Mouse (Mus musculus) testis, postnatal 14 days (tissue): ENCODE results near the gene Coq7.

Source experiments
- DNase-seq: peaks from one replicate; pipeline ENCODE4 v3.0.0; 2021; ENCODE audit warnings: low spot score

Gene Coq7

DNA sequence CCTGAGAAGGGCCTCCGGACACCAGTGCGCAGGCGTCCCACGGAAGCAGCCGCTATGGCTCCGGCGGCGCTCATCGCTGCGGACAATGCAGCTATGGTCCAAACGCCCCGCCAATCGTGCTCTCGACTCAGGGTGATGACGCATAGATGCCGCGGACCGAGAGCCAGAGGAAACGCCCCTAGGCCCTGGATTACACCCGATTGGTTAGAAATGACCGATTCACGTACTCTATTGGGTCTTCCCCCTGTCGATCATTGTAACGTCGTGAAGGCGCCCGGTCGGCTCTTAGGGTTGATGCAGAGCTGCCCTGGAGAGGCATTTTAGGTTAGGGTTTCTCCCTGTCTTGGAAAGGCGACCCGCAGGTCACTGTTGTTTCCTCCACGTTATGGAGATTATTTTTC lies at the start of gene Coq7:
Gene Coq7 (minus strand): TSS at position 179 of the 401 bp plus-strand sequence.
- peak; percentile 95 for DNase-seq

DNA sequence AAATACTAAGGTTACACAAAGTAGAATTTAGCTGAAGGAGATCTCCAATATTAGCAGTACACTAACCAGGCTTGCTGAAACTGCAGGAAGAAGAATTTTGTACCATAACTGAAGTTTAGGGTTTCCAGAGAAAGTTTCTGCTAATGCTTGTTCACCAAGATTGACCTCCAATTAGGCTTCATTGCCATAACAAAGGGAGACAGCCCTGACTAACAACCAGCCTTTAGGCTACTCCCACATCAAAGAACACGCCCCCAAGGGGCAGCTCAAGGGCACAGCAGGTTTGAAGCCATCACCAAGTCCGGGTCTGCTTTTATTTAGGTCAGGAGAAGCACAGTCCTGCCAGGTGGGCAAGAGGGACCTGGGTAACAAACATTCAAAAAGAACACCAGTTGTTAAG lies 46.8 kb upstream of the Coq7 start:
- no peak for DNase-seq

GRCm38 (mm10) chr7:118578269-118578668 lies 45.1 kb upstream of the Coq7 start:
- DNase-seq, result no peak

DNA sequence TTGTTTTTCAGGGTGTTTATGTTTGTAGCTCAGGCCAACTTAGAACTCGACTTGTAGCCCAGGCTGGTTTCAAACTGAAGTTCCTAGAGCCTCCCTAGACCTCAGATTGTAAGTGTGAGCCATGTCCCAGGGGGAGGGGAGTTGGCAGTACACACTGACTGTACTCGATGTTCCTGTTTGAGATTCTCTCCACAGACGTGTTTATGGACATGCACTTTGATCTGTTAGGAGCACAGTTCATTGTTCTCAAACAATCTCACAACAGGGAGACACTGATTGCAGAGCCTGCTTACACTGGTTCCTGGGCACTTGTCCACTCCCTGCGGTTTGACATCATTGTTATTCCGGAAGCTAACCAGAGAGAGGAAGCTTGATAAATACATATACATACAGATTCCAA lies 38.9 kb upstream of the Coq7 start:
- DNase-seq, result peak; percentile 46

DNA sequence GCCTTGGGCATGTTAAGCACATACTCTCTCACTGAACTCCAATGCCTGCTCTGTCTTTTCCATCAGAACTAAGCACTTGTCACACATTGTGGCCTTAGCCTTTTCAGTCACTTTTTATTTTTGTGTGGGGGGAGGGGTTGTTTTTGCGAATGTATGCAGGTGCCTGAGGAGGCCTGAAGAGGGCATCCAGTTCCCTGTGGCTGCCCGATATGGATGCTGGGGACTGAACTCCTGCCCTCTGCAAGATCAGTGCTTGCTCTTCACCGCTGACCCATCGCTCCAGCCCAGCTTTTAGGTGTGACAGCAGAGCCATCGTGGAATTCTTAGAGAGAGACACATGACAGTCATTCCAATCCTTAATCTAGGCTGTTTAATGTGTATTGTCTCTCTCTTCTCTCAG lies 38.2 kb upstream of the Coq7 start:
- no peak for DNase-seq

DNA sequence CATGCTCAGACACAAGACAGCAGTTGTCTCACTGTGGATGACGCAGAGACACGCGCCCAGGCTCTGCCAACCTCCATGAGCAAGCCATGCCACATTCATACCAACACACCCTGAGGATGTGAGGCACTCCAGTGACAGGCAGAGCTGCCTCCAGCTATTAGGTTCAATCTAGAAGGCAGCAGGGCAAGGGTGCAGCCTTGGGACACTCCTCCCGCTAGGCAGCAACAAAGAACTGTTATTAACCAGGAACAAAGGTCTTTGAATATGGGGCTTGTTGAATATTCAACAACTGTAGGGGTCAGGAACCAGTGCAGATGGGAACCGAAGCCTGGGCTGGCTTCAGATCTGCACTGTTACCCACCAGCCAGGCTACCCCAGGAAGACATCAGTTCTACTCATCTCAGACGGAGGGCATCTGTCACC lies 36.0 kb upstream of the Coq7 start:
- DNase-seq, result no peak

- DNase-seq, result no peak
Observed at GRCm38 (mm10) chr7:118554290-118554689, 21.1 kb upstream of the Coq7 start.

GRCm38 (mm10) chr7:118553881-118554280 lies 20.7 kb upstream of the Coq7 start:
- no peak for DNase-seq

DNA sequence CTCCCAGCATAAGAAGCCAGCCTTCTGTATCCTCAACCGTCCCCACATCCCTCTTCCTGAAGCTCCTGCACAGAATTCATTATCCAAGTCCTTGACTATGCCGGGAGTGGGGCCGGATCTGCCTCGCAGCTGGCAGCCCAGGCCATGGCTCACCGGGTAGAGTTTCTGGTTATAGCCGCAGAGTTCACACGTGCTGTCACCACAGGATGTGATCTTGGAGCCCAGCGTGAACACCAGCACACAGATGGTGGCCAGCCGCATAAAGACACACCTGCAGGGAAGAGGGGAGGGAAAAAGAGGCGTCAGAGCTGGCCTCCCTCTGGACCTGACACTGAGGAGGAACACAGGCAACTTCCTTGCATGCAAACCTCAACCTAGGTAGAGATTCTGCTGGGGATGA lies 14.3 kb upstream of the Coq7 start:
- no peak for DNase-seq

DNA sequence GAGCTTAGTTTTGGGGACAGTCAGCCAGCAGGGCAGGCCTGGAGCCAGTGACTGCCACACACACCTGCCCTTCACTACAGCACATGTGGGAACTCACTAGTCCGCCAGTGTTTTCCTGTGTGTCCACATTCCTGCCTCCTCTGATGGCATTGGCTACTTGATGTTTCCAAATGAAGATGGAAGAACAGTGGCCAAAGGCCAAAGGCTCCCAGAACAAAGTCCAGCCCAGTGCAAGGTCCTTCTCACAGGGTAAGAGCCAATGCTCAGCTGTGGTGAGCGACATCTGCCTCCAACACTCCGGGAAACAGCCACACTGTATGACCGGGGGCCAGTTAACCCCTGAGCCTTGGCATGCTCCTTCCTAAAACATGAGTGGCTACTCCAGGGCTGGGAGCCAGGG lies 11.0 kb upstream of the Coq7 start:
- DNase-seq, result no peak

DNA sequence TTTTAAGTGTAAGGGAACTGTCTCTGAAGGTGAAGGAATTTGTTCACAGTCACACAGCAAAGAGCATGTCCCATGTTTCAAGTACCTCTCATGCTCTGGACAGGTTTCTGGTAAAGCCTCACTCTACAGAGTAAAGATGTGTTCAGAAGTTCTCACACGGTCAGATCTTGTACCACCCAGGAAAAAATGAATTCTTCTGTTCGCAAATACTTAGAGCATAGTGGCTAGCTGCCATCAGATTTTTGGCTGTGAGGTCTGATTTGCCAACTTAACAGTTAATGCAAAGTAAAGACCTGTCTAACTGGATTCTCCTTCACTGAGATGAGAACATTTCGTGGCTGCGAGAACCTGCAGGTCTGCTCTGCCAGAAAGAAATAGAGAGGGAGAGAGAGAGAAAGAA lies 1.9 kb upstream of the Coq7 start:
- no peak for DNase-seq

- no peak for DNase-seq
Observed at GRCm38 (mm10) chr7:118534326-118534725, 1.2 kb upstream of the Coq7 start.

DNA sequence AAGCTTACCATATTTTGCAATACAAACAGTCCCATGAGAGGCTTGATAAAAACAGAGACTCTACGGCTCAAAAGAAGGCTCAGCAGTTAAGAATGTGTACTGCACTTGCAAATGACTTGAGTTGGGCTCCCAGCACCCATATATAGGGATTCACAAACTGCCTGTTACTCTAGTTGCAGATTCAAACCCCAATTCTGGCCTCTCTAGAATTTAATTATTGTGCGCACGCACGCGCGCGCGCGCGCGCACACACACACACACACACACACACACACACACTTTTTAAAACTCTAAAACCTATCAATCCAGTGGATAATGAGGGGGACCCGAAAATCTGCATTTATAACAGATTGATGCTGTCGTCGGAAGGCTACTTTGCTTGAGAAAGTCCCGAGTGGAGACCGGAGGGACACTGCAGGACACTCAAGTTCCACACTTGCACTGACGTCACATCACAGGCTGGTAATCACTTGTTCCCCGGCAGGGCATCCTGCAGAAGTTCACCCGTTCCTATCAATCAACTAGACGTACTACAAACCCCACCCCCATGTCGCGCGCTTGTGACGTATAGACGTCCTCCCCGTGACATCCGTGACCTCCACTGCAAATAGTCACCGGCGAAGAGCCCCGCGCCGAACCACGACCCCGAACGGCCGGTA lies 508 bp downstream of the Coq7 start:
- peak; percentile 96 for DNase-seq

GRCm38 (mm10) chr7:118526967-118527366 lies 6.2 kb downstream of the Coq7 start:
- no peak for DNase-seq

- DNase-seq, result no peak
Observed at GRCm38 (mm10) chr7:118522077-118522476, 11.1 kb downstream of the Coq7 start.

GRCm38 (mm10) chr7:118519661-118520060 lies 13.5 kb downstream of the Coq7 start:
- no peak for DNase-seq

DNA sequence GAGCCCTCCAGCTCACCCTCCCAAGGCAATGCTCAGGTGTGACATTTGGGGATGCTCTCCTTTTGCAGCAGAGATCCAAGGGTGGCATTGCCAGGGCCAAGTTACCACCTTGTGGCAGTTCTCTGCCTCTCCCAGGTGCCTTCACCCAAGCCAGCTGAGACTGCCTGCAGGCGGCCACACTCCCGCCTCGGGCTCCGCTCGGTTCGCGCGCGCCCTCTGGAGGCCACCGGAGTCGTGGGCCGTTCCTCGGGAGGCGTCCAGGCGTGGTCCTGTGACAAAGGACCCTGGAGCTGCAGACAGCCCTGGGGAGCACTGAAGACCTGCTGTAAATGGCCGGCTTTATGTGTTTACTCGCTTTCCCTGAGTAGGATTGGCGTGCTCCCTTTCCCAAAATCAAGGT lies 14.5 kb downstream of the Coq7 start:
- DNase-seq, result no peak

DNA sequence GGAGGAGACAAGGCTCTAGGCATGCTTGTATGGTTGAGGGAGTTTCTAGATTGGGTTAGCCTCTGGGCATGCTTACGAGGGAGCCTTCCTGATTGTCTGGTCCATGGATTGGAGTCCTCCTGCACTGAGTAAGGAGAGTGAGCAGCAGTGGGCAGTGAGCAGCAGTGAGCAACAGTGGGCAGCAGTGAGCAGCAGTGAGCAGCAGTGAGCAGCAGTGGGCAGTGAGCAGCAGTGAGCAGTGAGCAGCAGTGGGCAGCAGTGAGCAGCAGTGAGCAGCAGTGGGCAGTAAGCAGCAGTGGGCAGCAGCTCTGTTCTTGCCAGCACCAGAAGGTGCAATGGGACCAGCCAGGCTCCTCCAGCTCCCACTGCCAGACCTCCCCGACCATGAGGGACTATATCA lies 15.3 kb downstream of the Coq7 start:
- no peak for DNase-seq

DNA sequence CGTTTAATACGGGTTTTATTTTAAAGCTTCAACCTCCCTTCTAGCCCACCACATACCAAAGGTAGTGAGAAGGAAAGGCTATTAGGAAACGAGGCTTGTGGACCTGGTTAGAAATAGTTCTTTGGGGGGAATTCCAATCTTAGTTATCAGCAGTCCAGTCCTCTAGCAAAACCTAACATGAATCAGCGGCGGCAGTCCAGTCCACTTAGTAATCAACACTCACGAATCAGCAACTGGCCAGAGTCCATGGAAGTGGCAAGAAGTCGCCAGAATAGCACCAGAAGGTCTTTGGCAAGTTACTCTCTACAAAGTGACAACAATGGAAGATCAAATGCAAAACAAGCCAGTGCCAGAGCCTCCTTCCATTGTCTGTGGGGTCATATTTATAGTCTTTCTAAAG lies 24.6 kb downstream of the Coq7 start:
- DNase-seq, result no peak

GRCm38 (mm10) chr7:118503844-118504243 lies 29.3 kb downstream of the Coq7 start:
- no peak for DNase-seq

- DNase-seq, result no peak
Observed at GRCm38 (mm10) chr7:118502333-118502732, 30.8 kb downstream of the Coq7 start.

GRCm38 (mm10) chr7:118499784-118500435 lies 33.2 kb downstream of the Coq7 start:
- DNase-seq, result no peak

DNA sequence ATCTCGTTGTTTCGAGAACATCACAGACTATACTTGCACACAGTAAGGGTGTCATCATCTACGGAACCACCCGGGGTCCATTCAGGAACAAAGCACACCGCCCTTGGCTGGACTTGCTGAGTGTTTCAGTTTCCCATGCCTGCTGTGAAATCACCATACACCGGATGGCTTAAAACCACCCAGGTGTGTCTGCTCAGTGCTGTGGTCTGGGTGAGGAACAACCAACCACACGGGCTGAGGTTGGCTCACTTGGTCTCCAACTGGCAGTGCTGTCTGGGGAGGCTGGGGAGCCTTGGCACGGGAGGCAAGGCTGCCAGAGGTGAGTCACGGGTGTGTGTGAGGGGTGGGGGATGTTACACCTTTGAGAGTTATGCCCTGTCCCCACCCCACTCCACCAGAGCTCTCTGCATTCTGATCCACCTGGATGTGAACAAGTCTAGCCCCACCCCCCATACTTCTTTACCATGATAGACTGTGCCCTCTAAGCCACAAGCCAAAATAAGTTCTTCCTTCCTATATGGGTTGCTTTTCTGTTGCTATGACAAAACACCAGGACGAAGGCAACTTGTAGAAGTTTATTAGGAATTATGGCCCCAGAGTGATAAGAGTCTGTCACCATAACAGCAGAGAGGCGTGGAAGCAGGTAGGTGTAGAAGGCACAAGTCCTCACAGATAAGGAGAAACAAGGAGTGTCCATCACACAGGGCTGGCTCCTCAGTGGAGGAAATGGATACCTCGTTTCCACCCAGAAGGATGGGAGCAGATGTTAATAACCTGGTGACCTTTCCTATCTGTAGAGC lies 34.0 kb downstream of the Coq7 start:
- DNase-seq, result no peak
